Mouse (Mus musculus) heart, embryonic 16.5 days (tissue): ENCODE data around the gene Otx2. TPM values are rescaled to one million over a fixed set of nuclear protein-coding genes. Genes with fewer than 3 reads are reported as not detected.

ENCODE experiments used
- ATAC-seq: fragments of 200-750 bp; cut with Nextera tagmentation; replicated peaks from 2 replicates; pipeline ENCODE4 v1.8.0; 2017; ENCODE audit warnings: moderate number of reproducible peaks; ENCODE audit not compliant: insufficient read depth, low FRiP score; ENCODE audit errors: extremely low read depth
- H3K27ac ChIP-seq: fragments of 300-500 bp; sonication (generic); 2 replicates; pipeline ENCODE4 v1.5.1; 2014; ENCODE audit warnings: mild to moderate bottlenecking, low read length, control low read depth, moderate library complexity
- H3K27me3 ChIP-seq: fragments of 300-500 bp; sonication (generic); 2 replicates; pipeline ENCODE4 v1.6.1; 2014; ENCODE audit warnings: low read length, mixed read lengths; ENCODE audit not compliant: control insufficient read depth, insufficient read depth
- H3K36me3 ChIP-seq: fragments of 300-500 bp; sonication (generic); 2 replicates; pipeline ENCODE4 v1.6.1; 2014; ENCODE audit not compliant: control insufficient read depth, insufficient read depth
- H3K4me1 ChIP-seq: fragments of 300-500 bp; sonication (generic); 2 replicates; pipeline ENCODE4 v1.6.1; 2014; ENCODE audit warnings: low read length, mixed read lengths; ENCODE audit not compliant: control insufficient read depth, insufficient read depth
- H3K4me2 ChIP-seq: fragments of 300-500 bp; sonication (generic); 2 replicates; pipeline ENCODE4 v1.6.1; 2014; ENCODE audit warnings: low read depth, mild to moderate bottlenecking, control low read depth, low read length
- H3K4me3 ChIP-seq: fragments of 300-500 bp; sonication (generic); 2 replicates; pipeline ENCODE4 v1.5.1; 2014; ENCODE audit warnings: mild to moderate bottlenecking, control low read depth, low read length
- H3K9ac ChIP-seq: fragments of 300-500 bp; sonication (generic); 2 replicates; pipeline ENCODE4 v1.6.1; 2014; ENCODE audit warnings: low read length, control low read depth
- H3K9me3 ChIP-seq: fragments of 300-500 bp; sonication (generic); replicated peaks from 2 replicates; pipeline ENCODE4 v1.6.1; 2016; ENCODE audit warnings: low read length; ENCODE audit not compliant: control insufficient read depth
- WGBS: fragments of 180-500 bp; shearing (Covaris S2); extraction: QIAGEN DNeasy Blood & Tissue Kit; methylation state at CpG from one replicate; pipeline ENCODE4 v1.1.7; 2014; 5-methylcytosine and 5-hydroxymethylcytosine counted together
- polyA plus RNA-seq: library from polyadenylated mRNA; unstranded; fragments of >200 nt; fragmentation: Nextera tagmentation; extraction: Ambion mirVana; gene quantifications from 2 replicates; pipeline ENCODE4 v1.2.1, GENCODE M21; 2015

Otx2 gene
- polyA plus RNA-seq = not detected in 2 replicates

DNA sequence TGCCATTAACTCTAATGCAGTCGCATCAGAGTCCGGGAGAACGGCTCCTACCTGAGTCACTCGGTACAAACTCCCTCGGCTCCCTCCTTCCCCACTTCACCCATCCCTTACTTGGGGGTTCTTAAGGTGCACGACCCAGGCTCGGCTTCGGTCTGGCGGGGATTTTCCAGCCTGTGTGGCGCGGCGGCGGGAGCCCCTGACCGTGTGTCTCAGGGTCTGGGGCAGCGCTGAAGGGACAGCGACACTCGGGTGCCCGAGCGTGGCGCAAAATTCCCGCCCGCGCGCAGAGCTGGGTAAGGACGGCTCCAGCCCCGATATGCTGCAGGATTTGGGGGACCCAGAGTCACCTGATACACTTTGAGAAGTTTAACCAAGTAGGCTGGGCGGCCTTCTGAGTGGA, at the start of gene Otx2:
Gene Otx2, minus strand, starts transcription at position 279 of the 400 bp plus-strand sequence.
- no peak within 1 kb of the TSS for H3K27ac ChIP-seq
- H3K4me1 ChIP-seq = no peaks in the 10 kb centered on the region
- no peaks in the 10 kb centered on the region for H3K36me3 ChIP-seq
- 0 out of 2 replicates have a peak within 1 kb of the TSS, but pooled peaks have one; percentile 4 for H3K4me3 ChIP-seq
- peaks cover 80% of the 10 kb centered on the region for H3K27me3 ChIP-seq
- under 1% methylated on average over 27 of the region's 27 CpGs for WGBS
- ATAC-seq = no peak
- H3K4me2 ChIP-seq = no peak within 1 kb of the TSS
- H3K9me3 ChIP-seq = no peaks in the 10 kb centered on the region
- no peak within 1 kb of the TSS for H3K9ac ChIP-seq

DNA sequence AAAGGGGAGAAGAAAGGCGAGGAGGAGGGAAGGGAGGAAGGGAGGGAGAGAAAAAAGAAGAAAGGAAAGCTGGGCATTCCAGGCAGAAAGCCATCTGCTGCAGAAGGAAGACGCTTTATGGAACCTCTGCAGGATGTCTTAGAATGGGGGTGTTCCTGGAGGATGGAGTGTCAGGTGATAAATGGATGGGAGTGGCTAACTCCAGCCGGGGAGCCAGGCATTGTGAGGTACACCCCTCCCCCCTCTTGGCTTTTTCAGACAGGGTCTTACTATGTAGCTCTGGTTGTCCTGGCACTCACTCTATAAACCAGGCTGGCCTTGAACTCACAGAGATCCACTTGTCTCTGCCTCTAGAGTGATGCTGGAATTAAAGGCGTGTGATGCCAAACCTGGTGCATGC, 49.1 kb upstream of the Otx2 start:
- H3K9me3 ChIP-seq = no peaks in the 10 kb centered on the region
- no peak overlapping the region for H3K4me3 ChIP-seq
- ATAC-seq = no peak
- no peak overlapping the region for H3K27ac ChIP-seq
- no peaks in the 10 kb centered on the region for H3K36me3 ChIP-seq
- H3K4me2 ChIP-seq = no peak overlapping the region
- no peak overlapping the region for H3K9ac ChIP-seq
- WGBS = 42% methylated on average over 4 of the region's 4 CpGs
- no peaks in the 10 kb centered on the region for H3K27me3 ChIP-seq
- H3K4me1 ChIP-seq = no peaks in the 10 kb centered on the region

DNA sequence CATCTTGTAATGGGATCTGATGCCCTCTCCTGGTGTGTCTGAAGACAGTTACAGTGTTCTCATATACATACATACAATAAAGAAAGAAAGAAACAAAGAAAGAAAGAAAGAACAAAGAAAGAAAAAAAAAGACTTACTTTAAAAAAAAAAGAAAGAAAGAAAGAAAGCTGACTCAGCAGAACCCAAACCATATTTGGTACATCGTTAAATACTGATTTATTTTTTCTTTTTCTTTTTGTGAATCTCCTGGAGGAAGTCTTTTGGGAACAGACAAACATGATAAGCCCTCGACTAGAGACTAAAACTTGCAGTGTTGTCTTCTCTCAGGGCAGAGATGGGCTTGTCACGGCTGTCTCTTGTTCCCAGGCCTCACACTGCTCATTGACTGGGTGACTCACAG, 45.7 kb upstream of the Otx2 start:
- 65% methylated on average over 3 of the region's 3 CpGs for WGBS
- H3K9ac ChIP-seq = no peak overlapping the region
- H3K36me3 ChIP-seq = no peaks in the 10 kb centered on the region
- no peak overlapping the region for H3K27ac ChIP-seq
- no peak overlapping the region for H3K4me2 ChIP-seq
- H3K9me3 ChIP-seq = no peaks in the 10 kb centered on the region
- no peaks in the 10 kb centered on the region for H3K27me3 ChIP-seq
- H3K4me3 ChIP-seq = no peak overlapping the region
- no peaks in the 10 kb centered on the region for H3K4me1 ChIP-seq
- no peak for ATAC-seq

DNA sequence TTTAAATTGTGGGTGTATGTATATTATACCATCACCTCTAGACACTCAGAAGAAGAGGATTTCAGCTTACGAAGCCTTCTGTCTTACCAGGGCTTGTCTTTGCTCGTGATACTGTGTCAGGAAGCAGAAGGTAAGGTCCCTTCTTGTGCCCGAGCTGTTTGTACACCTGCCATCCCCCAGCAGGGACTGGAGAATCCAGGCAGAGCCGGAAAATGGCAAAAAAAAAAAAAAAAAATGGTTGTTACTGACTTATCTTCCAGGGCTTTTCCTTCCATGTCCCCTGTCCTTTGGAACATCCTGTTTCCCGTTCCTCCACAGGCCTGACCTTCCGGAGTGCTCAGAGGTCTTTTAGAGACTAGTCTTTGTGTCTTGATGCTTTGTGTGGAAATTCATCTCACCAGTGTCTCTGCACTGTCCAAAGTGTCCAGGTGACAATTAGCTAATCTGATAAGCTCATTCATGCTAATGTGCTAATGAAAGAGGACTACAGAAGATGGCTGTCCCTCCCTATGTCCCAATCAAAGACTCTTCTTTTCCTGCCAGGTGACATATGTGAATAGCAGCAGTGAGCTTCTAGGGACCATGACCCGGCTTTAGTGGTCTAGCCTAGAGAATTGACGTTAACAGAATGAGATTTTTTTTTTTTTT, 44.1 kb upstream of the Otx2 start:
- Histone ChIP-seq H3K4me3 (no peak overlapping the region), H3K4me1 (no peaks in the 10 kb centered on the region), H3K9me3 (no peaks in the 10 kb centered on the region), H3K27me3 (no peaks in the 10 kb centered on the region), H3K36me3 (no peaks in the 10 kb centered on the region), H3K4me2 (no peak overlapping the region), H3K27ac (no peak overlapping the region), H3K9ac (no peak overlapping the region)
- WGBS = 66% methylated on average over 8 of the region's 8 CpGs
- ATAC-seq = no peak

DNA sequence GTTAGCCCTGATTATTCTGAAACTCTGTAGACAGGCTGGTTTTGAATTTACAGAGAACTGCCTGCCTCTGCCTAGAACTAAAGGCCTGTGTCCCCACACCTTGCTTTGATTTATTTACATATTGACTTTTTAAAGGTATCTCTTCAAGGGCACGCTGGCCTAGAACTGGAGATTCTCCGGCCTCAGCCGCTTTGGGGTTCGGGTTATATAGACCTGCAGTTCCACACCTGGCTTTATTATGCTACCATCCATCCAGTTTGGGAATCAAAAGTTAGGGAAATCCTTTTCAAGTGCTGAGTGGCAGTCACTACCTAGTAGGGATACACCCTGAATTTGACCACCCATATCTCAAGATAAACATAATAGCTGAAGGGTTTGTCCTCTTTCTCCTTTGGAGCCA, 42.8 kb upstream of the Otx2 start:
- H3K9ac ChIP-seq = no peak overlapping the region
- no peaks in the 10 kb centered on the region for H3K36me3 ChIP-seq
- ATAC-seq = no peak
- H3K4me1 ChIP-seq = no peaks in the 10 kb centered on the region
- whole genome bisulfite sequencing = 78% methylated on average over 4 of the region's 4 CpGs
- H3K4me2 ChIP-seq = no peak overlapping the region
- no peaks in the 10 kb centered on the region for H3K9me3 ChIP-seq
- no peaks in the 10 kb centered on the region; the same call in 1 of the 2 replicates for H3K27me3 ChIP-seq
- no peak overlapping the region for H3K27ac ChIP-seq
- H3K4me3 ChIP-seq = no peak overlapping the region

DNA sequence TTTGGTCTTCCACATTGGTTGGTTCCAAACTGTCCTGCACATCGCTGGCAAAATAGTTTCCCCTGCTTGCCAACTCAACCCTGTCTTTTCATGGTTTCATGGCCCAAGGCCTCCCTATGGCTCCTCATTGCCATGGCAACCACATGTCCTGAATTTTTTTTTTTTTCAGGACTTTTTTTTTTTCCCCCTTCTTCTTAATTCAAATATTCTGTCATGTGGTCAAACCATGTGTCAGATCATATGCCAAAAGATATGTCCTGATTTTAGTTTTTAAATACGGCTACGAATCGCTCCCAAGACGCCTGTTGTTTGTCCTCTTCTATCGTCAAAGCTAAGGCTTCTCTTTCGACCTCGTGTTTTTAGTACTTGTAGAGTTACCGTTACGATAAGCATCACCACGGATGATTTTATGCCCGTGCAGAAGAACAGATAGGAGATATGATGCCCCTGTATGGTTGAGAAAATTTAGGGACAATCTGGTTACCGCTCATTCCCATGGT, 37.3 kb upstream of the Otx2 start:
- H3K27ac ChIP-seq = no peak overlapping the region
- H3K9me3 ChIP-seq = no peaks in the 10 kb centered on the region
- WGBS = 82% methylated on average over 13 of the region's 13 CpGs
- H3K4me3 ChIP-seq = no peak overlapping the region
- no peak overlapping the region for H3K4me2 ChIP-seq
- ATAC-seq = no peak
- no peak overlapping the region for H3K9ac ChIP-seq
- peaks cover 13% of the 10 kb centered on the region for H3K27me3 ChIP-seq
- no peaks in the 10 kb centered on the region for H3K4me1 ChIP-seq
- no peaks in the 10 kb centered on the region for H3K36me3 ChIP-seq

DNA sequence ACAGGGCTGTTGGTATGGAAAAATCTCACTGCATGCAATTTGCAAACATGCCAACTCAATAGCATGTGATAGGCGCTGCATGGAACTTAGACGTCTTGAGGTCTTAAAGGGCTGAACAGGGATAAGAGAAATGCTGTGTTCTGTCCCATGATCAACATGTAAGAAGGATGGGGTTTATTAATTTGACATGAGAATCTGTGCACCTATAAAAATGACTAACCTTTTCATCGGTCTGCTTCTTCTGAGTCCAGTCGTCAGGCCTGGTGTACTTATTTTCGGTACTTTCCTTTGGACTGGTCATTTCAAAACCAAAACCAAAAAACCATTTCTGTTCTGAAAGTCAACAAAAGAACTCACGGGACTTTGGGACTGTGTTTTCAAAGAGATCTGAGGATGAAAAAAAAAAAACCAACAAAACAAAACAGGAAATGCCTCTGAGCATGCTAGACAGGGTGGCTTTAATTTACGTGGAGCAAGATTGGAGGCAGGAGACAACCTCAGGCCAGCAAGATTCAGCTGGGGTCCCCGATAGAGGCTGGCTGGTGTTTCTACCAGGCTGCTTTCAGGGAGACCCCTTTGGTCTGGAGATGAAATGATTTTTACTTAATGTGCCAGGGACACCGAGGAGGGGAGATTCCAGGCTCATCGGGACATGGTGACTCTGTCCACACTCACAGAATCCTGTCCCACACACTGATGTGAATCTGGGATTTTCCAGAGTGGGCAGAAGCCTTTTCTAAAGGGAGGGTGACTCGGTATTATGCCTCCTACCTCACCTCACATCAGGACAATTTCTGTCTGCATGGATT, 36.6 kb upstream of the Otx2 start:
- Histone ChIP-seq H3K27ac (no peak overlapping the region), H3K4me2 (peak overlapping the region; percentile 74), H3K9me3 (no peaks in the 10 kb centered on the region), H3K36me3 (no peaks in the 10 kb centered on the region), H3K4me1 (no peaks in the 10 kb centered on the region), H3K9ac (no peak overlapping the region), H3K27me3 (peaks cover 13% of the 10 kb centered on the region), H3K4me3 (peak overlapping the region; percentile 53)
- 56% methylated on average over 11 of the region's 11 CpGs for WGBS
- no peak for ATAC-seq

DNA sequence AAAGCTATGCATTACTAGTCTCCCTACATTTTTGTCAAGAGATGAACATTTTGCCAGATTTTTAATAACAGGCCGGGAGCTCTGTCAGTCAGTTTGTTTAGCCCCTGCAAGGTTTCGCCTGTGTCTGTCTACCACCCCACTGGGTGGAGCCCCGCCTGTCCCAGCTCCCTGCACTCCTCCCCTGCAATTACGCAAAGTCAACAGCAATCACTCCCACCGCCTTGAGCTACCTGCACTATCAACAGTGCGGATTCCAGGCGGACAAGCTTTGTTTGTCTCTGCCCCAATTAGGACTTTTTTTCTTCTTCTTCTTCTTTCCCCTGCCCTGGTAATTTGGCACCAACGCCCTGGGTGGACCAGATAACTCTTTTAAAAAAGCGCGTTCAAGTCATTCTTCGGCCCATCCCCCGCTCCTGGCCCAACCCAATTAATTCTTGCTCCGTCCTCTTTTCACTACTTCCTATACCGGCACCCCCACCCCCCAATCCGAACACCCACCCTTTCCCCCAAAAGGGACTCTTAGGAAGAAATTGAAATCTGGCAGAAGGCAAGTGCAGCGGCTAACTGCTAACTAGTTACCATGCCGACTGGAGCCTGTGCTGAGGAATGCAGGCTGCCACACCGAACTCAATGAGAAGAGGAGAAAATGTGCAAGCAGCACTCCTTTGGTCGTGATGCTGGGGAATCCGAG, 35.9 kb upstream of the Otx2 start:
- 2% methylated on average over 20 of the region's 20 CpGs for WGBS
- Histone ChIP-seq H3K27ac (no peak overlapping the region), H3K4me1 (no peaks in the 10 kb centered on the region), H3K9me3 (no peaks in the 10 kb centered on the region), H3K4me2 (peak overlapping the region; percentile 74), H3K27me3 (peaks cover 13% of the 10 kb centered on the region), H3K9ac (0 out of 2 replicates have a peak overlapping the region, but pooled peaks have one; percentile 29), H3K36me3 (no peaks in the 10 kb centered on the region), H3K4me3 (peak overlapping the region; percentile 53)
- ATAC-seq = no peak
